Mouse (Mus musculus) midbrain, embryonic 16.5 days (tissue): ENCODE data around the gene Lpp. TPM values are rescaled to one million over a fixed set of nuclear protein-coding genes. Genes with fewer than 3 reads are reported as not detected.

Experiments
- ATAC-seq: fragments of 200-750 bp; cut with Nextera tagmentation; 2 replicates; pipeline ENCODE4 v1.8.0; 2017; ENCODE audit warnings: moderate TSS enrichment
- H3K27ac ChIP-seq: fragments of 300-500 bp; sonication (generic); 2 replicates; pipeline ENCODE4 v1.5.1; 2014; ENCODE audit warnings: mild to moderate bottlenecking, low read length, mixed read lengths
- H3K27me3 ChIP-seq: fragments of 300-500 bp; sonication (generic); 2 replicates; pipeline ENCODE4 v1.6.1; 2014; ENCODE audit warnings: low read depth, low read length, mixed read lengths; ENCODE audit not compliant: control insufficient read depth, insufficient read depth
- H3K36me3 ChIP-seq: fragments of 300-500 bp; sonication (generic); 2 replicates; pipeline ENCODE4 v1.6.1; 2014; ENCODE audit warnings: mild to moderate bottlenecking, low read length, moderate library complexity, mixed read lengths; ENCODE audit not compliant: control insufficient read depth, insufficient read depth
- H3K4me1 ChIP-seq: fragments of 300-500 bp; sonication (generic); 2 replicates; pipeline ENCODE4 v1.6.1; 2014; ENCODE audit warnings: mild to moderate bottlenecking, low read length, mixed read lengths; ENCODE audit not compliant: control insufficient read depth, insufficient read depth
- H3K4me2 ChIP-seq: fragments of 300-500 bp; sonication (generic); 2 replicates; pipeline ENCODE4 v1.6.1; 2014; ENCODE audit warnings: mild to moderate bottlenecking, low read length, mixed read lengths
- H3K4me3 ChIP-seq: fragments of 300-500 bp; sonication (generic); 2 replicates; pipeline ENCODE4 v1.5.1; 2014; ENCODE audit warnings: low read depth, mild to moderate bottlenecking, low read length, moderate library complexity, mixed read lengths
- H3K9ac ChIP-seq: fragments of 300-500 bp; sonication (generic); 2 replicates; pipeline ENCODE4 v1.6.1; 2014; ENCODE audit warnings: low read depth, low read length, mixed read lengths
- H3K9me3 ChIP-seq: fragments of 300-500 bp; sonication (generic); replicated peaks from 2 replicates; pipeline ENCODE4 v1.6.1; 2014; ENCODE audit warnings: mild to moderate bottlenecking, low read length, mixed read lengths; ENCODE audit not compliant: control insufficient read depth, poor library complexity, severe bottlenecking
- WGBS: fragments of 180-500 bp; shearing (Covaris S2); extraction: QIAGEN DNeasy Blood & Tissue Kit; methylation state at CpG from one replicate; pipeline ENCODE4 v1.1.7; 2014; 5-methylcytosine and 5-hydroxymethylcytosine counted together
- polyA plus RNA-seq: library from polyadenylated mRNA; unstranded; fragments of >200 nt; fragmentation: Nextera tagmentation; extraction: Ambion mirVana; gene quantifications from 2 replicates; pipeline ENCODE4 v1.2.1, GENCODE M21; 2015

Gene Lpp
- polyA plus RNA-seq, 1 experiment from 2014 or later = 10.7 TPM

- Histone ChIP-seq H3K27ac (no peak overlapping the region), H3K4me2 (no peak overlapping the region), H3K9me3 (no peaks in the 10 kb centered on the region), H3K36me3 (no peaks in the 10 kb centered on the region), H3K27me3 (no peaks in the 10 kb centered on the region), H3K4me3 (no peak overlapping the region), H3K4me1 (peaks cover 4% of the 10 kb centered on the region; the same call in 1 of the 2 replicates), H3K9ac (no peak overlapping the region)
- WGBS = 73% methylated on average over 3 of the region's 3 CpGs
- no peak for ATAC-seq
Measured at GRCm38 (mm10) chr16:24949265-24949664, 556.0 kb downstream of the Lpp start.

- H3K4me1 ChIP-seq = peaks cover 4% of the 10 kb centered on the region; the same call in 1 of the 2 replicates
- WGBS = 37% methylated on average over 6 of the region's 6 CpGs
- no peak for ATAC-seq
- H3K36me3 ChIP-seq = no peaks in the 10 kb centered on the region
- H3K27ac ChIP-seq = no peak overlapping the region
- H3K9me3 ChIP-seq = no peaks in the 10 kb centered on the region
- no peak overlapping the region for H3K4me2 ChIP-seq
- H3K27me3 ChIP-seq = no peaks in the 10 kb centered on the region
- no peak overlapping the region for H3K9ac ChIP-seq
- no peak overlapping the region for H3K4me3 ChIP-seq
Measured at GRCm38 (mm10) chr16:24950112-24950743, 556.9 kb downstream of the Lpp start.

- no peak for ATAC-seq
- 67% methylated on average over 5 of the region's 5 CpGs for WGBS
- no peaks in the 10 kb centered on the region for H3K36me3 ChIP-seq
- H3K9ac ChIP-seq = no peak overlapping the region
- H3K4me1 ChIP-seq = peaks cover 4% of the 10 kb centered on the region; the same call in 1 of the 2 replicates
- H3K27ac ChIP-seq = no peak overlapping the region
- H3K4me3 ChIP-seq = no peak overlapping the region
- no peaks in the 10 kb centered on the region for H3K27me3 ChIP-seq
- no peaks in the 10 kb centered on the region for H3K9me3 ChIP-seq
- H3K4me2 ChIP-seq = no peak overlapping the region
Measured at GRCm38 (mm10) chr16:24951909-24952308, 558.6 kb downstream of the Lpp start.

- H3K4me2 ChIP-seq = no peak overlapping the region
- ATAC-seq = no peak
- 62% methylated on average over 7 of the region's 7 CpGs for WGBS
- no peaks in the 10 kb centered on the region for H3K27me3 ChIP-seq
- H3K27ac ChIP-seq = no peak overlapping the region
- no peak overlapping the region for H3K4me3 ChIP-seq
- peaks cover 4% of the 10 kb centered on the region; the same call in 1 of the 2 replicates for H3K4me1 ChIP-seq
- H3K36me3 ChIP-seq = no peaks in the 10 kb centered on the region
- no peaks in the 10 kb centered on the region for H3K9me3 ChIP-seq
- H3K9ac ChIP-seq = no peak overlapping the region
Measured at GRCm38 (mm10) chr16:24955054-24955453, 561.7 kb downstream of the Lpp start.

GRCm38 (mm10) chr16:24958661-24959060, 565.4 kb downstream of the Lpp start:
- no peaks in the 10 kb centered on the region for H3K9me3 ChIP-seq
- H3K27me3 ChIP-seq = no peaks in the 10 kb centered on the region
- no peaks in the 10 kb centered on the region for H3K4me1 ChIP-seq
- 96% methylated on average over 1 of the region's 1 CpGs for WGBS
- no peak overlapping the region for H3K4me2 ChIP-seq
- no peak overlapping the region for H3K9ac ChIP-seq
- H3K4me3 ChIP-seq = no peak overlapping the region
- no peak overlapping the region for H3K27ac ChIP-seq
- no peaks in the 10 kb centered on the region for H3K36me3 ChIP-seq
- no peak for ATAC-seq

- WGBS = 76% methylated on average over 10 of the region's 10 CpGs
Measured at GRCm38 (mm10) chr16:24960901-24961806, 567.8 kb downstream of the Lpp start.

GRCm38 (mm10) chr16:24964311-24964710, 571.0 kb downstream of the Lpp start:
- no peak overlapping the region for H3K4me2 ChIP-seq
- 92% methylated on average over 1 of the region's 1 CpGs for whole genome bisulfite sequencing
- H3K9ac ChIP-seq = no peak overlapping the region
- no peak overlapping the region for H3K4me3 ChIP-seq
- no peaks in the 10 kb centered on the region for H3K36me3 ChIP-seq
- no peak overlapping the region for H3K27ac ChIP-seq
- H3K9me3 ChIP-seq = no peaks in the 10 kb centered on the region
- no peaks in the 10 kb centered on the region for H3K4me1 ChIP-seq
- ATAC-seq = no peak
- no peaks in the 10 kb centered on the region for H3K27me3 ChIP-seq

More at GRCm38 (mm10) chr16:24960901-24961806, 567.8 kb downstream of the Lpp start:
- no peak for ATAC-seq
- no peaks in the 10 kb centered on the region for H3K36me3 ChIP-seq
- no peak overlapping the region for H3K9ac ChIP-seq
- H3K4me3 ChIP-seq = no peak overlapping the region
- H3K4me2 ChIP-seq = no peak overlapping the region
- H3K27me3 ChIP-seq = no peaks in the 10 kb centered on the region
- H3K9me3 ChIP-seq = no peaks in the 10 kb centered on the region
- H3K27ac ChIP-seq = no peak overlapping the region
- H3K4me1 ChIP-seq = no peaks in the 10 kb centered on the region

GRCm38 (mm10) chr16:24965091-24965490, 571.8 kb downstream of the Lpp start:
- Histone ChIP-seq H3K9ac (no peak overlapping the region), H3K27ac (no peak overlapping the region), H3K4me1 (no peaks in the 10 kb centered on the region), H3K4me2 (no peak overlapping the region), H3K27me3 (no peaks in the 10 kb centered on the region), H3K36me3 (no peaks in the 10 kb centered on the region), H3K9me3 (no peaks in the 10 kb centered on the region), H3K4me3 (no peak overlapping the region)
- 78% methylated on average over 4 of the region's 4 CpGs for WGBS
- ATAC-seq = no peak

GRCm38 (mm10) chr16:24966460-24966859, 573.2 kb downstream of the Lpp start:
- ATAC-seq = no peak
- Histone ChIP-seq H3K27ac (no peak overlapping the region), H3K9me3 (no peaks in the 10 kb centered on the region), H3K36me3 (no peaks in the 10 kb centered on the region), H3K4me1 (no peaks in the 10 kb centered on the region), H3K27me3 (no peaks in the 10 kb centered on the region), H3K4me3 (no peak overlapping the region), H3K4me2 (no peak overlapping the region), H3K9ac (no peak overlapping the region)
- 88% methylated on average over 9 of the region's 9 CpGs for WGBS
